Mouse (Mus musculus): ENCODE data around the gene Sppl3. TPM values are rescaled to one million over a fixed set of nuclear protein-coding genes. Genes with fewer than 3 reads are reported as not detected.
"Not testable (repeated sequence)": the region's sequence is repeated elsewhere in the genome, so short reads cannot be mapped to it uniquely, and the experiment has no call there.

Sppl3 gene
- polyA plus RNA-seq, 1 experiment from 2014 or later = 31.5 TPM

DNA sequence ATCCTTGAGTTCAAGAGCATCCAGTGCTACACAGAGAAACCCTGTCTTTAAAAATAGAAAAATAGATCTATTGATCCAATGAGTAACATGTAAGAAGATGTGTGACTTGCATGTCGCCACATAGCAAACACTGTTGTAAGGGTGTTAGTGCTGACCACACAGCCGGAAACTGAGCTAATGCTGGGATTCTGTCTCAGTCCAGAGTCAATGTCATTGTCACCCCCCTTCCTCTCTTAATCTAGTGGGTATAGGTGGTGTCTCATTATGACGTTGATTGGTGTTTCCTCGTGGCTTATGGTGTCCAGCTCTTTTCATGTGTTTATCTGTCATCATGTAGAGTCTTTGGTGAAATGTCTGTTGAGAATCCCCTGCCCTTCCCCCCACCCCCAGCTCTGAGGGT lies 55.3 kb downstream of the Sppl3 start:
- Histone ChIP-seq H3K9me3 (no peaks in the 10 kb centered on the region), H3K9ac (no peak overlapping the region), H3K4me2 (no peak overlapping the region), H3K27me3 (replicated peaks) (no peaks in the 10 kb centered on the region), H3K27ac (no peak overlapping the region), H3K4me3 (replicated peaks) (no peak overlapping the region), H3K4me1 (peaks cover 5% of the 10 kb centered on the region), H3K36me3 (0 out of 2 replicates have a peak, but pooled peaks cover 8% of the 10 kb centered on the region)
- 72% methylated on average over 4 of the region's 4 CpGs for WGBS
- ATAC-seq (ENCODE audit: insufficient read depth, low FRiP score, low read depth) = no peak

DNA sequence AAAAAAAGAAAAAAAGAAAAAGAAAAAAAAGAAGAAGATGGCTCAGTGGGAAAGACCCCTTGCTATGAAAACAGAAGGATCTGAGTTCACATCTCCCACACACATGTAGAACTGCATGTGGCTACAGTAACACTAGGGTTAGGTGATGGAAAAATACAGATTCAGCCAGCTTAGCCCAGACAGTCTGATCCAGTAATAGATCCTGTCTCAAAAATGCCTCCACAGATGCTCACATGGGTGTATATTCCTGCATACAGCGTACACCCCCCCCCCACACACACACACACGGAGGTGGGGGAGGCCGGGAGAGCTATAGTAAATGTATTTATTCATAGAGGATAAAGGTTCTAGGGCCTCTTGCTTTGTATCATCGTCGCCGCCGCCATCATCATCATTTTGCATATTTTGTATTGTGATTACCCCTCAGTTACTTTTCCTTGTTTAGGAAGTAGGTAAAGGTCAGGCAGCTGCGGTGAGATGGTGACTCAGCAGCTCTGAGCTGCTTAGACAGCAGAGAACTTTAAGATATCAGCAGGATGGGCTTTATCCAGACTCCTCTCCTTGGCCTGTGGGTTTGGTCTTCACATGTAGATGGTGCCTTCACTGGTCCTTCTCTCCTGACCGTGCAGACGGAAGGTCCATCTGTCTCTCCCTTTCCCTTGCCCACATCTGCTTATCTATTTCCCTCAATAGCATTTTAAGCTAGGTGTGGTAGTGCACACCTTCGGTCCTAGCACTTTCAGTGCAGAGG lies 57.9 kb downstream of the Sppl3 start:
- H3K27ac ChIP-seq = no peak overlapping the region
- no peak overlapping the region for H3K4me2 ChIP-seq
- WGBS = 81% methylated on average over 11 of the region's 11 CpGs
- H3K4me3 ChIP-seq (replicated peaks) = no peak overlapping the region
- H3K9me3 ChIP-seq = no peaks in the 10 kb centered on the region
- no peak overlapping the region for H3K9ac ChIP-seq
- peaks cover 19% of the 10 kb centered on the region for H3K4me1 ChIP-seq
- no peaks in the 10 kb centered on the region for H3K27me3 ChIP-seq (replicated peaks)
- 0 out of 2 replicates have a peak, but pooled peaks cover 5% of the 10 kb centered on the region for H3K36me3 ChIP-seq
- no peak for ATAC-seq (ENCODE audit: insufficient read depth, low FRiP score, low read depth)

DNA sequence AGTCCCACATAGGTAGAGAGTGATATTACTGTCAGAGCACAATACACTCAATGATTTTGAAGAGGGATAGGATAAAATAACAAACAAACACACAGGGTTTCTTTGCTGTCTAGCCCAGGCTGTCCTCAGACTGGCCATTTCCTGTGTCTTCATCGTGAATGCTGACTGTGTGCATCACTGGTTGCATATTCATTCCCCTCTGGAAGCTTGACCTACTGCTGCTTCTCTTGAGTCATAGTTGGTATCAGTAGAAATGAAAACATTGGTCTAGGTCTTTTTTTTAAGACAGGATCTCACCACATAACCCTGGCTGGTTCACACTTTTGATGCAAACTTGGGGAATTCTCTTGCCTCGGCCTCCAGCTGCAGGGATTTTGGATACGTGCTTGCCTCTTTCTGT lies 58.7 kb downstream of the Sppl3 start:
- 0 out of 2 replicates have a peak, but pooled peaks cover under 1% of the 10 kb centered on the region for H3K36me3 ChIP-seq
- H3K27ac ChIP-seq = no peak overlapping the region
- H3K4me2 ChIP-seq = no peak overlapping the region
- H3K9ac ChIP-seq = no peak overlapping the region
- peaks cover 19% of the 10 kb centered on the region for H3K4me1 ChIP-seq
- WGBS = 70% methylated on average over 3 of the region's 3 CpGs
- no peaks in the 10 kb centered on the region for H3K9me3 ChIP-seq
- H3K27me3 ChIP-seq (replicated peaks) = no peaks in the 10 kb centered on the region
- ATAC-seq (ENCODE audit: insufficient read depth, low FRiP score, low read depth) = no peak
- no peak overlapping the region for H3K4me3 ChIP-seq (replicated peaks)

DNA sequence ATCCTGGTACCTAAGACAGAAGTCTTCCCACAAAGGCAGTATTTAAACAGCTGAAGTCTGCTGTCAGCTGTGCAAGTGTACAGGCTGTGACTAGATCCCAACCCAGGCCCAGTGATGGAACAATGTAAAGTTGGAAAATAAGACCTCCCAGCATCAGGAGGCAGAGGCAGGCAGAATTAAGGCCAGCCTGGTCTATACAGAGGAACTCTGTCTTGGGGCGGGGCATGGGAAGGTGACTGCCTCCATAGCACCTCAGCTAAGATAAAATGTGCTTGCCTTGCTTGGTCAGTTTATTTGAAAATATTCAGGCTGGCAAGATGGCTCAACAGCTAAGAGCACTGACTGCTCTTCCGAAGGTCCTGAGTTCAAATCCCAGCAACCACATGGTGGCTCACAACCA lies 59.5 kb downstream of the Sppl3 start:
- H3K27ac ChIP-seq = no peak overlapping the region
- ATAC-seq (ENCODE audit: insufficient read depth, low FRiP score, low read depth) = no peak
- no peak overlapping the region for H3K9ac ChIP-seq
- 96% methylated on average over 2 of the region's 2 CpGs for WGBS
- peaks cover 19% of the 10 kb centered on the region for H3K4me1 ChIP-seq
- no peaks in the 10 kb centered on the region for H3K27me3 ChIP-seq (replicated peaks)
- H3K4me2 ChIP-seq = no peak overlapping the region
- no peak overlapping the region for H3K4me3 ChIP-seq (replicated peaks)
- H3K36me3 ChIP-seq = 0 out of 2 replicates have a peak, but pooled peaks cover 6% of the 10 kb centered on the region
- H3K9me3 ChIP-seq = no peaks in the 10 kb centered on the region

DNA sequence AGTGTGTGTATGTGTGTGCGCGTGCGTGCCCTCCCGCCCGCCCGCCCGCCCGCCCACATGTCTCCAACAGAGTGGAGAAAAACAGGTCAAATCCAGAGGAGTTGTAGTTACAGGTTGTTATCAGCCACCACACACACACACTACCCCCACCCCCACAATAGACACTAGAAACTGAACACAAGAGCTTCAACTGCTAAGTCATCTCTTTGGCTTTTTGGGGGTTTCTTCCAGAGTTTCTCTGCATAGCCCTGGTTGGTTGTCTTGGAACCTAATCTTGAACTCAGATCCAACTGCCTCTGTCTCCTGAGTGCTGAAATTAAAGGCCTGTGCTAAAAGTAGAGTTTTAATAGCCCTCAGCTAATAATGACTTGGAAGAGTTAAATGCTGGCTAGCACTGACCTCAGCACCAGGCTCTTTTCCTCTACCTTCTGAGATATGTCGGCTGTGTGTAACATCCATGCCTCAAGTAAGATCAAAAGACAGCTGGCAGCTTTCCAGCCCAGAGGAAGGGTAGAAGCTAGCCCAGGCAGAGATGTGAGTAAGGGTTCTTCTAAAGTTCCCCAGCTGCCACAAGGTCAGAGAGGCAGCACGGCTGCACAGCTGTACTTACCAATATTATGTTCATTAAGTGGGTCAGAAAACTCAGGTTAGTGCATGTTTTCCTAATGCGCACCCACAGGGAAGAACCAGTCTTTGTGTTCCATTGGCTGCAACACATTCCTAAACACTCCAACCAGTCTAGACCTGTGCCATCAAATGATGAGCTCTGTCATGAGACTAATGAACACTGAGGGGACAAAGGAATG lies 60.4 kb downstream of the Sppl3 start:
- whole genome bisulfite sequencing = 67% methylated on average over 11 of the region's 11 CpGs
- no peak overlapping the region for H3K4me2 ChIP-seq
- peak overlapping the region; percentile 70 for H3K27ac ChIP-seq

DNA sequence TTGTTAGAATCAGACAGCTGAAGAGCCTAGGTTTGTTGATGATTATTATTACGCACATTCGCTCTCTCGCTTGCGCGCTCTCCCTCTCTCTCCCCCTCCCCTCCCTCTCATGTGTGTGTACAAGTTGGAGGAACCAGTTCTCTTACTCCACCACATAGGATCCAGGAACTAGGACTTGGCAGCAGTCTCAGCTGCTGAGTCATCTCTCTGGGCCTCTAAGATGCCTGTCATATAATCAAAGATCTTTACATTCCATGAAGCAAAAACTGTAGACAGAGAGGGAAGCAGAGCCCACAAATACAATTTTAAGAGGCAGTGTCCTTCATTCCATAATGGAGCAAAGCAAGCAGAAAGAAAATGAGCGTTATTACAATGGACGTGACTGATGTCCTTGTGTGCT lies 61.2 kb downstream of the Sppl3 start:
- peak; percentile 63; the same call in 1 of the 2 replicates for ATAC-seq (ENCODE audit: insufficient read depth, low FRiP score, low read depth)
- Histone ChIP-seq H3K27ac (peak overlapping the region; percentile 70), H3K36me3 (0 out of 2 replicates have a peak, but pooled peaks cover 6% of the 10 kb centered on the region), H3K9ac (no peak overlapping the region), H3K4me2 (peak overlapping the region; percentile 14; the same call in 1 of the 2 replicates), H3K9me3 (no peaks in the 10 kb centered on the region), H3K4me1 (peaks cover 19% of the 10 kb centered on the region), H3K27me3 (replicated peaks) (no peaks in the 10 kb centered on the region), H3K4me3 (replicated peaks) (no peak overlapping the region)
- WGBS = 64% methylated on average over 7 of the region's 7 CpGs

More for the DNA sequence above, 60.4 kb downstream of the Sppl3 start:
- ATAC-seq (ENCODE audit: insufficient read depth, low FRiP score, low read depth) = peak; percentile 59; the same call in 1 of the 2 replicates
- H3K36me3 ChIP-seq = 0 out of 2 replicates have a peak, but pooled peaks cover 6% of the 10 kb centered on the region
- H3K9me3 ChIP-seq = no peaks in the 10 kb centered on the region
- H3K4me3 ChIP-seq (replicated peaks) = no peak overlapping the region
- H3K9ac ChIP-seq = no peak overlapping the region
- H3K27me3 ChIP-seq (replicated peaks) = no peaks in the 10 kb centered on the region
- peaks cover 19% of the 10 kb centered on the region for H3K4me1 ChIP-seq

DNA sequence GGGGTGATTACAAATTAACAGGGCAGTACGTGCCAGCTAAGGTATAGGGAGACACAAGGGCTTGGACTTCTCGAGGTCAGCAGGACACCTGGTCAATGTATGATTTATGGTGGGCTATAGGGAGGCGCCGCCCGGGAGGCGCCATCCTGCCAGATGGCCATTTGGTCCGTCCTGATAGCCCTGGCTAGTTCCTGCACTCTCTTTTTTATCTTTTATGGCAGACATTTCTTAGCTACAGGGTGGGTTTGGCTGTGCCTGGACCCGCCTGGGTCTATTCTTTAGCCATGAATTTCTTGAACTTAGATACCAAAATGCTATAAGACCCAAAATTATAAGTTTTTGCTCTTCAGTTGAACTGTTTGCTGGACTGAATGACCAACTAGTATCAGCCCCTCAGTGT lies 62.4 kb downstream of the Sppl3 start:
- 63% methylated on average over 8 of the region's 8 CpGs for WGBS
- not testable (repeated sequence) for H3K4me2 ChIP-seq; H3K9me3 ChIP-seq; H3K27ac ChIP-seq; H3K4me3 ChIP-seq (replicated peaks); H3K9ac ChIP-seq; H3K27me3 ChIP-seq (replicated peaks); H3K36me3 ChIP-seq; ATAC-seq (ENCODE audit: insufficient read depth, low FRiP score, low read depth)
- H3K4me1 ChIP-seq = peaks cover 19% of the 10 kb centered on the region

DNA sequence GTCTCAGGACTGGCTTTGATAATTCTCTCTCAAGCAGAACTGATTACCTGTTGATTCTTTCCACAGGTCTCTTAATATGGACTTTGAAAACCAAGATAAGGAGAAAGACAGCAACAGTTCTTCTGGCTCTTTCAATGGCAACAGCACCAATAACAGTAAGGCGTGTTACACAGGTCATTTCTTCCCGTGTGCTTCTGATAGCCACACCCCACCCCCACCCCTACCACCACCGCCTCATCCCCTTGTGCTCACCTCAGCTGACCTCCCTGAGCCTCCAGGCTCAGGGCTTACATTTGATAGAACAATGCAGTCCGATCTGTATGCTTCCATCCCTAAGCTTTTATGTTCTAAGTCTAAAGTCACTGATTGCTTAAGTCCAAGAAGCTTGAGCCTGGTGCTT lies 63.8 kb downstream of the Sppl3 start:
- H3K36me3 ChIP-seq = 0 out of 2 replicates have a peak, but pooled peaks cover 6% of the 10 kb centered on the region
- H3K4me1 ChIP-seq = peaks cover 19% of the 10 kb centered on the region
- no peak for ATAC-seq (ENCODE audit: insufficient read depth, low FRiP score, low read depth)
- WGBS = 65% methylated on average over 4 of the region's 4 CpGs
- no peak overlapping the region for H3K27ac ChIP-seq
- no peaks in the 10 kb centered on the region for H3K27me3 ChIP-seq (replicated peaks)
- H3K9me3 ChIP-seq = no peaks in the 10 kb centered on the region
- no peak overlapping the region for H3K4me2 ChIP-seq
- H3K9ac ChIP-seq = no peak overlapping the region
- no peak overlapping the region for H3K4me3 ChIP-seq (replicated peaks)

DNA sequence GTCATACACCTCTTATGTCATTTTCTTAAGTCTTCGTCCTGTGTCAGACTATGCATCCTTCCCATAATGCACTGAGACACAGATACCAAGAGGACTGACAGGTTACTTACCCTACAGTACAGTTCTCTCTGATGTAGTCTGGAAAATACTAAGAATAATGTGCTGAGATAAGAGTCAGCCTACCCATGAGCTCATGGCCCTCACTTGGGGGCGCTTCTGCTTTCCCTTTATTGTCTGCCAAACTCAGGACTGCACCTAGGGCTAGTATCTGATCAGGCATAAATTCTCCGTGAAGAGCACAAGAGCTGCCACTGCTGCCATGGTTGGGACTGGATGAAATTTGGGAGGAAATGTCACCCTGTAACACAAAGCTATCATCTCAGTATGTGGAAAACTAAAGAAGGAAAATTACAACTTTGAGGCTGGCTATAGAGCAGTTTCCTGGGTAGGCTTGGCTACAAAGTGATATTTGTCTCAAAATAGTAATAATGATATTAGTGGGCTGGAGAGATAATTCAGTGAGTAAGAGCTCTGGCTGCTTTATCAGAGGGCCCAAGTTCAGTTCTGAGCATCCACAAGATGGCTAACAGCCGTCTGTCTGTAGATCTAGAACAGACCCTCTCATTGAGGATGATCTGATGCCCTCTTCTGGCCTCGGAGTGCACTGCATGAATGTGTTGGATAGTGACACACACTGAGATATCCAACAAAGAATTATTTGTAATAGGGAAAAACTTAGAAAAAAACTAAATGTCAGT lies 65.4 kb downstream of the Sppl3 start:
- peak; percentile 45; the same call in 1 of the 2 replicates for ATAC-seq (ENCODE audit: insufficient read depth, low FRiP score, low read depth)
- WGBS = 58% methylated on average over 5 of the region's 5 CpGs
- no peak overlapping the region for H3K9ac ChIP-seq

DNA sequence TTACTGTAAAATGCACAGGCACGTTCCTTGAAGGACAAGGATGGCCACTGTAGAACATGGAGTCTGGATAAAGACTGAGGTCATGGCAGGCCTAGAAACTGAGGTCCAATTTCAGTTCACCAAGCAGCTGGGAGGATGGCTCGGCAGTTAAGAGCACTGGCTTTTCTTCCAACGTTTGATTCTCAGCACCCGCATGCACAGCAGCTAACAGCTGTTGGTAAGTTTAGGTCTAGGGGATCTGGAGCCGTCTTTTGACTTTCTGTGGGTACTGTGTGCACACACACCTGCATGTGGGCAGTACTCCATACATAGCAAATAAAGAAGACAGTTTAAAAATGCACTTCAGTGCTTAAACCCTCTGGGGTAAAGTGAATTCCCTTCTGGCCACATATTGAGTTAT lies 70.7 kb downstream of the Sppl3 start:
- Histone ChIP-seq H3K27ac (no peak overlapping the region), H3K4me1 (no peaks in the 10 kb centered on the region), H3K9me3 (no peaks in the 10 kb centered on the region), H3K27me3 (replicated peaks) (no peaks in the 10 kb centered on the region), H3K36me3 (peaks cover 32% of the 10 kb centered on the region), H3K4me3 (replicated peaks) (no peak overlapping the region), H3K4me2 (no peak overlapping the region), H3K9ac (no peak overlapping the region)
- no peak for ATAC-seq (ENCODE audit: insufficient read depth, low FRiP score, low read depth)
- WGBS = 85% methylated on average over 5 of the region's 5 CpGs

More for the DNA sequence above, 65.4 kb downstream of the Sppl3 start:
- peaks cover 6% of the 10 kb centered on the region; the same call in 1 of the 2 replicates for H3K36me3 ChIP-seq
- H3K27ac ChIP-seq = no peak overlapping the region
- no peak overlapping the region for H3K4me3 ChIP-seq (replicated peaks)
- no peak overlapping the region for H3K4me2 ChIP-seq
- H3K9me3 ChIP-seq = no peaks in the 10 kb centered on the region
- H3K27me3 ChIP-seq (replicated peaks) = no peaks in the 10 kb centered on the region
- H3K4me1 ChIP-seq = peaks cover 13% of the 10 kb centered on the region

DNA sequence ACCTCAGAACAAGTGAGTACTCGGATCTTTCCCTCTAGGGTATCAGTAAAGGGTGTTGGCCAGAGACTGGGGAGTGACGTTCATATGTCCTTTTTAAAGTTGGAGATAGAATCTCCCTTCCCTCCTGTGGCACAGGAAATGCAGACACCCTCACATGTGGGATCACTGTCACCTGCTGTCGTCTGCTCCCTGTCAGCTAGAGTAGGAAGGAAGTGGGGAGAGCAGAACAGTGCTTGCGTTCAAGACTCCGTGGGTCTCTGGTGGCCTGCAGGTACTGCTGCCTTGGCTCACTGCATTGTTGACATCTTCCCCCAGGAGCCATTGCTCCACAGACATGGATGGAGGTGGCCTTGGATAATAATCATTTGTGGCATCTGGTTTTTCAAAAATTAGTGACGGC lies 72.6 kb downstream of the Sppl3 start:
- Histone ChIP-seq H3K9ac (no peak overlapping the region), H3K27me3 (replicated peaks) (no peaks in the 10 kb centered on the region), H3K36me3 (peaks cover 44% of the 10 kb centered on the region), H3K4me1 (no peaks in the 10 kb centered on the region), H3K9me3 (no peaks in the 10 kb centered on the region), H3K4me2 (no peak overlapping the region), H3K27ac (no peak overlapping the region), H3K4me3 (replicated peaks) (no peak overlapping the region)
- no peak for ATAC-seq (ENCODE audit: insufficient read depth, low FRiP score, low read depth)
- 80% methylated on average over 6 of the region's 6 CpGs for WGBS

All from stomach, embryonic 15.5 days (tissue).